Mouse (Mus musculus): ENCODE measurements around the gene Katnbl1. TPM values are rescaled to one million over a fixed set of nuclear protein-coding genes. Genes with fewer than 3 reads are reported as not detected.

Katnbl1 gene
- polyA plus RNA-seq, 1 experiment from 2014 or later, result 22.0 TPM

DNA sequence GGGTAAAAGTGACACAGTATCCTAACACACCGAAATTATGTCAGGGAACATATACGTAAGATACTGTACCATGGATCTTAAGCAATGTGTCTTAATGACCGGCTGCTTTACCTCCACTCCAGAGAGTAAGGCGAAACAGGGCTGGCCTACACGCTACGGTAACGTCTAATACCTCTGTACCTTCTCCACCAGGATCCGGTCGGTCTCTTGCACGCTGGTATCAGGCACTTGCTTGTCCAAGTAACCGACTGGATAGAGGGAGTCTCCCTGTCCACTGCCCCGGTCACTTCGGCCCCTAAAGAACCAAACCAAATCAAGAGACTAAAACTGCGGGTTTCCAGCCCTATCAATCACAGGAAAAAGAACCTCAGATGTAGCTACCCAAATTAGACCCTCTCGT lies 11.8 kb upstream of the Katnbl1 start:
- H3K27me3 ChIP-seq (replicated peaks), result no peaks in the 10 kb centered on the region
- peak overlapping the region; percentile 83 for H3K4me3 ChIP-seq
- H3K36me3 ChIP-seq, result peaks cover 36% of the 10 kb centered on the region
- peak overlapping the region; percentile 84 for H3K27ac ChIP-seq (replicated peaks)
- peak overlapping the region; percentile 90 for H3K9ac ChIP-seq
- no peak for ATAC-seq (ENCODE audit: extremely low read depth, insufficient number of reproducible peaks, low FRiP score, low TSS enrichment)
- no peaks in the 10 kb centered on the region for H3K9me3 ChIP-seq
- H3K4me1 ChIP-seq, result peaks cover 16% of the 10 kb centered on the region
- H3K4me2 ChIP-seq, result peak overlapping the region; percentile 77
- 15% methylated on average over 15 of the region's 15 CpGs for WGBS

DNA sequence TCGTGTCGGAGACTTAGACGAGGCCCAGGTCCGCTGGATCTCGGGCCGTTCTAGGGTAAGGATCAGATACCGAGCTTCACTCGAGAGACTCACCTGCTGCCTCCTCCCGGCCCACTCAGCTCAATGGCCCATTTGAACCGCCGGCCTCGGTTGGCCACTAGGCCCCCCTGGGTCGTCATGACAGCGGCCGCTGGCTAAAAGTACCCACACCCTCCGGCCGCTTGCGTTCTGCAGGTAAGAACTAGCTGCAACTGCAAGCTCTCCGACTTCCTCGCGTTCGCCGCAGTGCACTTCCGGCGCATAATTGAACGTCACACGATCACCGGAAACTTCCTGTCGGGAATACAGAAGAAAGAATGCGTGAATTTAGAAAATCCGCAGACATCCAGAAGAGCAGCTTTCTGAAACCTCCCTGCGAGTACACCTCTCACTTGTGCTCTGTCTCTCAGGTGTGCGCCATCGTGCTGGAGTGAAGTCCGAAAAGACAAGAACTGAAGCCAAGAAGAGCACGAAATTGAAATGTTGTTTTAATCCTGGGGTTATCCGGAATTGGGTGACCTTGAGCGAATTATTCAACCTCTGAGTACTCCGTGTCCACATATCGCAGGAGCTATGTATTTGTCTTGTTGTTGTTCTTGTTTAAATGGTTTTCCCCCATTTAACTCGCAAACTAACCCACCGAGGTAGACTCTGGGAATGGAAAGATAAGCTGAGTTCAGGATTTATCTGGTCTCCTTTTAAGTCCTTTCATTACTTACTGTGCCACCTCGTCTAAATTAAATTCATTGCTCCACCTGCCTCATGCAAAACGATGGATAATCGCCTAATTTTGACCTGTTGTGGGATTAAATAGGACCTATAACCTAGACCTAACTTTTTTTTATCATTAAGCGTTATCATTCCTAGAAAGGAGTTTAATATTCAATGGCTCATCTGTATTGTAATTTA lies 11.0 kb upstream of the Katnbl1 start, which contains the start of gene Emc4:
Gene Emc4 (minus strand): TSS at position 302 of the 948 bp plus-strand sequence.
- Histone ChIP-seq H3K9ac (peak within 1 kb of the TSS; percentile 90), H3K27ac (replicated peaks) (peak within 1 kb of the TSS; percentile 84), H3K4me1 (peaks cover 16% of the 10 kb centered on the region), H3K4me3 (peak within 1 kb of the TSS; percentile 83), H3K4me2 (peak within 1 kb of the TSS; percentile 77), H3K9me3 (no peaks in the 10 kb centered on the region), H3K27me3 (replicated peaks) (no peaks in the 10 kb centered on the region), H3K36me3 (peaks cover 29% of the 10 kb centered on the region)
- under 1% methylated on average over 46 of the region's 46 CpGs for WGBS
- ATAC-seq (ENCODE audit: extremely low read depth, insufficient number of reproducible peaks, low FRiP score, low TSS enrichment), result 0 out of 2 replicates have a peak, but pooled peaks have one; percentile 31

DNA sequence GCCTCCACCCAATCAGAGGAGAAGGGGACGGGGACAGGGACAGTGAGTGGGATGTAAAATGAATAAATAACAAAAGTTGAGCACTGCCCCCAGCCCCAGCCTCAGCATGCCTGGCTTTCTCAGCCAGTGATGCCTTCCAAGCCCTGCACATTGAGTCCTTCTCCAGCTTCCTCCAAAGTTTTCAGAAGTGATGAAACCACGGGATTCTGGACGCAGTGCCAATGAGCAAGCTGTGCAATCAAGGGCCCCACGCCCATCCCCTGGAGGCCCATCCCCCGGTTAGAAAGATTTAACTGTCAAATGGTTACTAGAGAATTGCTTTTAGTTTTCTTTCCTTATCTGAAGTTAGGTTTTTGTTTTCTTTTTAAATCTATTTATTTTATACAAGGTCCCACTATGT lies 9.1 kb upstream of the Katnbl1 start:
- 66% methylated on average over 5 of the region's 5 CpGs for WGBS
- H3K27ac ChIP-seq (replicated peaks), result no peak overlapping the region
- ATAC-seq (ENCODE audit: extremely low read depth, insufficient number of reproducible peaks, low FRiP score, low TSS enrichment), result no peak

DNA sequence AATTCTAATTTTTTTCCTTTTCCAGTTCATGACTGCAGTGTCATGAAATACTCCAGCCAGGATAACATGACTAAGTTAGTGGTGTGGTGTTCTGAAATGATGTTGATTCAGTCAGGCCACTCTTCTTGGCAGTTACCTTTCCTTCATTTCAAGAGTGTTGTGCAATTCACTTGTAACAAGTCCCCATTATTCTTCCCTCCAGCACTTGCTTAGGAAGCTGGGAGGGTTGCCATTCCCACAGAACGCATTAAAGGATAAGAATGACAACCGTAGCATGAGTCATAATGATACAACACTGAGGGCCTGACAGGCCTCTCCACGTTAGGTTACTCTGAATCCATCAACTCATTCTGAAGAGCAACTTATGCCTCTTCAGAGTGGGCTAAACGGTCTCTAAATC lies 5.9 kb upstream of the Katnbl1 start:
- Histone ChIP-seq H3K4me3 (no peak overlapping the region), H3K9me3 (no peaks in the 10 kb centered on the region), H3K36me3 (no peaks in the 10 kb centered on the region), H3K27ac (replicated peaks) (no peak overlapping the region), H3K4me1 (peaks cover 12% of the 10 kb centered on the region; the same call in 1 of the 2 replicates), H3K4me2 (no peak overlapping the region), H3K27me3 (replicated peaks) (no peaks in the 10 kb centered on the region), H3K9ac (no peak overlapping the region)
- no peak for ATAC-seq (ENCODE audit: extremely low read depth, insufficient number of reproducible peaks, low FRiP score, low TSS enrichment)
- WGBS, result 44% methylated on average over 4 of the region's 4 CpGs

More for the DNA sequence above, 9.1 kb upstream of the Katnbl1 start:
- Histone ChIP-seq H3K9me3 (no peaks in the 10 kb centered on the region), H3K36me3 (peaks cover 10% of the 10 kb centered on the region), H3K4me1 (peaks cover 21% of the 10 kb centered on the region), H3K9ac (no peak overlapping the region), H3K27me3 (replicated peaks) (no peaks in the 10 kb centered on the region), H3K4me2 (no peak overlapping the region), H3K4me3 (no peak overlapping the region)

DNA sequence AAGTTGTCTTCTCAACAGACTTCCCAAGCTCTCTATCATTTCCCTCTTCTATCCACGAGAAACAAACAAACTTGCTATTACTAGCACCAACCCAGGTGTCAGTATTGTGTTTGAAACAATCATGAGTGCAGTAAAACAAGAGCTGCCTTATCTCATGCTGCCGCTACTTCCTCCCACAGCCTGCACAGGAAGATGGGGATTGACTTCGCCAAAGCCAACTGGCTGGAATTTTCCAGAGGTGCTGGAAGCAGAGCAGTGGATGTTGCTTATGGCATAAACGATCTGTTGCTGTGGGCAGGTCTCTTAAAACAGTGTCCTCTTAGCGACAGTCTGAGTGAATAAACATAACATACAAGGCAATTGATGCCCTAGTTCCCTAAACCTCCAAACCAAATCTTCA lies 4.4 kb upstream of the Katnbl1 start:
- WGBS, result 31% methylated on average over 5 of the region's 5 CpGs
- H3K4me3 ChIP-seq, result no peak overlapping the region
- peaks cover 9% of the 10 kb centered on the region; the same call in 1 of the 2 replicates for H3K4me1 ChIP-seq
- no peaks in the 10 kb centered on the region for H3K9me3 ChIP-seq
- no peak overlapping the region for H3K4me2 ChIP-seq
- no peak overlapping the region for H3K9ac ChIP-seq
- H3K36me3 ChIP-seq, result no peaks in the 10 kb centered on the region
- no peaks in the 10 kb centered on the region for H3K27me3 ChIP-seq (replicated peaks)
- ATAC-seq (ENCODE audit: extremely low read depth, insufficient number of reproducible peaks, low FRiP score, low TSS enrichment), result no peak
- no peak overlapping the region for H3K27ac ChIP-seq (replicated peaks)

DNA sequence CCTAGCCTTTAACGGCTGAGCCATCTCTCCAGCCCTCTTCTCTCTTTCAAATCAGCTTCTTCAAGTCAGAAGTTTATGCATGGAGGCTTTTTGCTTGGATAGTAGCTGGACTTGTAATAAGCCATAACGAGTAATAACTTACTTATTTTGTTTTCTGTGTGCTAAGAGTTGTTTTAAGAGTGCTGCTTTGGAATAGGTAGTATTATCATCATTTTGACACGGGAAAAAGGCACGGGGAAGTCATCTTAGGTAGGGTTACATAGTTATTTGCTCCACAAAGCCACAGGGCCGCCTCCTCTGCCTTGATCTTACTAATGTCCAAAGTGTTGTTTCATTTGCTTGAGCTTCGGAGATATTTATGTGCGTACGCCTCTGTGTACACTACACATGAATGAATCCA lies 1.1 kb downstream of the Katnbl1 start:
- no peak for ATAC-seq (ENCODE audit: extremely low read depth, insufficient number of reproducible peaks, low FRiP score, low TSS enrichment)
- Histone ChIP-seq H3K9me3 (no peaks in the 10 kb centered on the region), H3K4me1 (peaks cover 22% of the 10 kb centered on the region), H3K4me2 (peak overlapping the region; percentile 85), H3K27ac (replicated peaks) (peak overlapping the region; percentile 91; the same call in 1 of the 2 replicates), H3K36me3 (no peaks in the 10 kb centered on the region), H3K4me3 (peak overlapping the region; percentile 96), H3K9ac (peak overlapping the region; percentile 95), H3K27me3 (replicated peaks) (no peaks in the 10 kb centered on the region)
- WGBS, result 42% methylated on average over 8 of the region's 8 CpGs

DNA sequence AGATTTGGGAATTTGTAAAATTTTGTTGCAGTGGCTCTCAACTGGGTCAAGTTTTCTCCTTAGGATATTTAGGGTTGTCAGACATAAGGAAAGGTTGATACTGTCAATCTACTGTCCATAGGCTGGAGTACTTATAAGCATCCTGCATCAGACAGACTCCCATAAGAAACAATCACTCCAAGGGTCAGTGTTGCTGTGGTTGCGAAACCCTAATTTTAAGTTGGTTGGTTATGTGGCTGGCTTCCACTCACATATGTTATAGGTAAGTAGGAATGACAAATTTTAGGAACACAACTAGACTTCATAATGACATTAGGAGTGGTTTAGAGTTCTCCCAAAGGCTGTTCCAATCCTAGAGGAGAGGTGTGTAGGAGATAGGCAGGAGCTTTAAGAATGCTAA lies 2.2 kb downstream of the Katnbl1 start:
- Histone ChIP-seq H3K27ac (replicated peaks) (no peak overlapping the region), H3K4me3 (no peak overlapping the region), H3K9ac (no peak overlapping the region), H3K4me1 (peaks cover 20% of the 10 kb centered on the region), H3K27me3 (replicated peaks) (no peaks in the 10 kb centered on the region), H3K4me2 (peak overlapping the region; percentile 85; the same call in 1 of the 2 replicates), H3K36me3 (no peaks in the 10 kb centered on the region), H3K9me3 (no peaks in the 10 kb centered on the region)
- ATAC-seq (ENCODE audit: extremely low read depth, insufficient number of reproducible peaks, low FRiP score, low TSS enrichment), result no peak
- 95% methylated on average over 1 of the region's 1 CpGs for WGBS

DNA sequence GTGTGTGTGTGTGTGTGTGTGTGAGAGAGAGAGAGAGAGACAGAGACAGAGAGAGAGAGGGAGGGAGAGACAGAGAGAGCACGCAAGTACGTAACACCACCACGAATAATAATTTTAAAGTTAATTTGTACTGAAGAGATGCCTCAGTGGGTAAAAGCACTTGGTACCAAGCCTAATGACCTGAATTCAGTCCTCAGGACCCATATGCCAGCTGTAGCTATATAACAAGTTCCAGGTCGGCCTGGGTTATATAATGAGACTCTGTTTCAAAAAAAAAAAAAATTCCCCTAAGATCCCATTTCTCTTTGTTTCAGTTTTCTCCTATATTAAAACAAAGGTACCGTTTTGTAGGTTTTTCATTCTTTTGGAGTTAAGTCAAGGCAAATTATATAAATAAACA lies 11.8 kb downstream of the Katnbl1 start:
- H3K27ac ChIP-seq (replicated peaks), result no peak overlapping the region
- ATAC-seq (ENCODE audit: extremely low read depth, insufficient number of reproducible peaks, low FRiP score, low TSS enrichment), result no peak

DNA sequence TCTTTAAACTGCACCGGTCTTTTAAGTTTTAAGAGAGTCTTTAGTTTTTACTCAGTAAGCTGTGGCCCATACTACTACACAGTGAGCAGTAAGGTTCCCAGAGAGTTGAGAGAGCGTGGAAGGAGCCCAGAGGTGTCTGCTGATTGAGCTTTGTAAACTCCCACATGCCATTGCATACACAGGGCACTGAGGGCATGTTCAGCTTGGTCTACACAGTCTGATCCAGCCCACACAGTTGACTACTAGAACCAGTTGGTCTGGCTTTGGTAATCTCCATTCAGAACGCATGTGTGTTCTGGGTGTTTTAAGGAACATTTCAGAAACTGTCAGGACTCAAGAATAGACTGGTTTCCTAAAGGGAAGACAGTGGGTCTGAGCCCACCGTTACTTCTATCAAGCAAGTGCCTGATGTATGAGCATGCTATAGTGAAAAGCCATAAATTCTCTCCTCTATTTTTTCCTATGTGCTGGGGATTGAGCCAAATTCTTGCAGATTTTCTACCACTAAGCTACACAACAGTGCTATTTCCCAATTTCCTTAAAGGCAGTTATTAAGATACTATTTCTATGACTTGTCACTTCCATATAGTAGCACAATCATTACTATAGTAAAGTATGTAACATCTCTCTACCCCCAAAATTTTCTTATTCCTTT lies 12.5 kb downstream of the Katnbl1 start:
- H3K4me2 ChIP-seq, result no peak overlapping the region
- H3K4me3 ChIP-seq, result no peak overlapping the region
- WGBS, result 76% methylated on average over 4 of the region's 4 CpGs
- no peak overlapping the region for H3K9ac ChIP-seq
- H3K36me3 ChIP-seq, result no peaks in the 10 kb centered on the region
- no peaks in the 10 kb centered on the region for H3K27me3 ChIP-seq (replicated peaks)
- no peak for ATAC-seq (ENCODE audit: extremely low read depth, insufficient number of reproducible peaks, low FRiP score, low TSS enrichment)
- no peak overlapping the region for H3K27ac ChIP-seq (replicated peaks)
- peaks cover 31% of the 10 kb centered on the region for H3K4me1 ChIP-seq
- H3K9me3 ChIP-seq, result no peaks in the 10 kb centered on the region

More for the DNA sequence above, 11.8 kb downstream of the Katnbl1 start:
- Histone ChIP-seq H3K36me3 (no peaks in the 10 kb centered on the region), H3K27me3 (replicated peaks) (no peaks in the 10 kb centered on the region), H3K9ac (no peak overlapping the region), H3K4me1 (peaks cover 28% of the 10 kb centered on the region), H3K9me3 (no peaks in the 10 kb centered on the region), H3K4me3 (no peak overlapping the region), H3K4me2 (no peak overlapping the region)
- WGBS, result 89% methylated on average over 5 of the region's 5 CpGs

DNA sequence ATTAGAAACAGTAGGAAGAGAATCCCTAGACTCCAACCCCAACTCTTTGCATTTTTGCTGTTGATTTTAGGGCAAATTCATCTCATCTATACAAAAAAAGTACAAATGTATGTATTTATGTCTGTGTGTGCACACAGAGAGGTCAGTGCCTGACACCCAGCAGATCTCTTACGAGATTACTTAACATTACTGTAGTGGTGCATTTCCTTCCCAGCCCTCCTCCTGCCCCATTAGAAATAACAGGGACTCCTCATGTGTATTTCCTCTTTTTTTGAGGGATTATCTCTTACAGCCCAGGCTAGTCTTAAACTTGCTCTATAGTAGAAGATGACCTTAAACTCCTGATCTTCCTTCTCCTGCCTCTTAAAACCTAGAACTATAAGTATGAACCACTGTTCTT lies 13.7 kb downstream of the Katnbl1 start:
- no peaks in the 10 kb centered on the region for H3K9me3 ChIP-seq
- no peaks in the 10 kb centered on the region for H3K36me3 ChIP-seq
- 75% methylated on average over 1 of the region's 1 CpGs for whole genome bisulfite sequencing
- H3K4me2 ChIP-seq, result no peak overlapping the region
- peaks cover 35% of the 10 kb centered on the region for H3K4me1 ChIP-seq
- H3K27ac ChIP-seq (replicated peaks), result no peak overlapping the region
- no peak for ATAC-seq (ENCODE audit: extremely low read depth, insufficient number of reproducible peaks, low FRiP score, low TSS enrichment)
- no peak overlapping the region for H3K4me3 ChIP-seq
- no peak overlapping the region for H3K9ac ChIP-seq
- H3K27me3 ChIP-seq (replicated peaks), result no peaks in the 10 kb centered on the region

DNA sequence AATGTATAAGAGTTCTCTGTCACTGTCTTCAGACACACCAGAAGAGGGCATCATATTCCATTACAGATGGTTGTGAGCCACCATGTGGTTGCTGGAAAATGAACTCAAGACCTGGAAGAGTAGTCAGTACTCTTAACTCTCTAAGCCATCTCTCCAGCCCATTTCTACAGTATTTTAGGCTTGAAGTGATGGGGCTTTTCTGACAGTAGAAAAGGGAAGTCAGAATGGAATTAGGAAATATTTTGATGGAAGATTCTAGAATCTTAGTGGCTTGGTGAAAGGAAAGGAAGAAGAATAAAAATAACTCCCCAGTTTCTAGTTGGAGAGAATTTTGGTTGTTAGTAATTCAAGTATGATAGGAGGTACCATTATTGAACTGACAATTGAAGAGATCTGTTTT lies 14.9 kb downstream of the Katnbl1 start:
- Histone ChIP-seq H3K9me3 (no peaks in the 10 kb centered on the region), H3K27ac (replicated peaks) (no peak overlapping the region), H3K4me2 (no peak overlapping the region), H3K9ac (no peak overlapping the region), H3K27me3 (replicated peaks) (no peaks in the 10 kb centered on the region), H3K36me3 (no peaks in the 10 kb centered on the region), H3K4me3 (no peak overlapping the region), H3K4me1 (peaks cover 43% of the 10 kb centered on the region)
- no peak for ATAC-seq (ENCODE audit: extremely low read depth, insufficient number of reproducible peaks, low FRiP score, low TSS enrichment)
